Mouse (Mus musculus) forebrain, embryonic 10.5 days (tissue): ENCODE data around the gene Trub1. TPM values are rescaled to one million over a fixed set of nuclear protein-coding genes. Genes with fewer than 3 reads are reported as not detected.

Source experiments
- DNase-seq: peaks from one replicate; pipeline ENCODE4 v3.0.0-alpha.2; 2017; ENCODE audit warnings: low spot score; ENCODE audit errors: extremely low spot score
- H3K27ac ChIP-seq: fragments of 300-500 bp; sonication (generic); 2 replicates; pipeline ENCODE4 v1.5.1; 2016; ENCODE audit warnings: mild to moderate bottlenecking
- H3K27me3 ChIP-seq: fragments of 300-500 bp; sonication (generic); 2 replicates; pipeline ENCODE4 v1.6.1; 2016; ENCODE audit warnings: mild to moderate bottlenecking; ENCODE audit not compliant: poor library complexity, severe bottlenecking
- H3K36me3 ChIP-seq: fragments of 300-500 bp; sonication (generic); replicated peaks from 2 replicates; pipeline ENCODE4 v1.6.1; 2016; ENCODE audit warnings: mild to moderate bottlenecking, moderate library complexity
- H3K4me1 ChIP-seq: fragments of 300-500 bp; sonication (generic); 2 replicates; pipeline ENCODE4 v1.6.1; 2016
- H3K4me3 ChIP-seq: fragments of 300-500 bp; sonication (generic); 2 replicates; pipeline ENCODE4 v1.5.1; 2016; ENCODE audit warnings: mild to moderate bottlenecking, moderate library complexity
- H3K9me3 ChIP-seq: fragments of 300-500 bp; sonication (generic); 2 replicates; pipeline ENCODE4 v1.6.1; 2016; ENCODE audit warnings: mild to moderate bottlenecking, moderate library complexity
- WGBS: fragments of 180-500 bp; shearing (Covaris S2); methylation state at CpG from one replicate; pipeline ENCODE4 v1.1.7; 2016; 5-methylcytosine and 5-hydroxymethylcytosine counted together
- polyA plus RNA-seq: library from polyadenylated mRNA; unstranded; fragments of >200 nt; fragmentation: Nextera tagmentation; extraction: Ambion mirVana; gene quantifications from 2 replicates; pipeline ENCODE4 v1.2.1, GENCODE M21; 2016

The Trub1 gene
- polyA plus RNA-seq, 1 experiment from 2014 or later, result 23.4 TPM

DNA sequence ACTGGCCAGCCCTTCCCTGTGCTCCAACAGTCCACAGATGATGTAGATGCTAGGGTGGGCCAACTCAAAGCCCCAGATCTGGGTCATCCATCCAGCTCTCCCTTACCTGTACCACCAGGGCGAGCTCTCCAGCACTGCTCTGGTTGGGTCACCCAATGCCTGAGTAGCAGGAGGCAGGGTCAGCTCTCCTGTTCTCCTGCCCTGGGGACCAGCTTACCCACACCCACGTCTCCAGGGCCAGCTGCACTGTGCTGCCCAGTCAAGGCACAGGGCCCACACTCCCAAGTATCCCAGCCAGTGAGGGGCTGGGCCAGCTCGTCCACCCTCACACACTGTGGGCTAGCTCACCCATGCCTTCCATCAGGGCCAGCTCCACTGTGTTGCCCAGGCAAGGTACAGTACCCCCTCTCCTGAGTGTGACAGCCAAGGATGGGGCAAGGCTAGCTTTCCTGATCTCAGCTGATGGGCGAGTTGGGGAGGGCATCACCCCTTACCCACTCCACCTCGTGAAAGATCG lies 29.1 kb downstream of the Trub1 start:
- H3K4me3 ChIP-seq, result no peak overlapping the region
- H3K9me3 ChIP-seq, result peaks cover 5% of the 10 kb centered on the region; the same call in 1 of the 2 replicates
- peaks cover 35% of the 10 kb centered on the region for H3K36me3 ChIP-seq
- no peak overlapping the region for H3K27ac ChIP-seq
- 88% methylated on average over 6 of the region's 6 CpGs for WGBS
- no peak for DNase-seq
- no peaks in the 10 kb centered on the region for H3K27me3 ChIP-seq
- H3K4me1 ChIP-seq, result no peaks in the 10 kb centered on the region

DNA sequence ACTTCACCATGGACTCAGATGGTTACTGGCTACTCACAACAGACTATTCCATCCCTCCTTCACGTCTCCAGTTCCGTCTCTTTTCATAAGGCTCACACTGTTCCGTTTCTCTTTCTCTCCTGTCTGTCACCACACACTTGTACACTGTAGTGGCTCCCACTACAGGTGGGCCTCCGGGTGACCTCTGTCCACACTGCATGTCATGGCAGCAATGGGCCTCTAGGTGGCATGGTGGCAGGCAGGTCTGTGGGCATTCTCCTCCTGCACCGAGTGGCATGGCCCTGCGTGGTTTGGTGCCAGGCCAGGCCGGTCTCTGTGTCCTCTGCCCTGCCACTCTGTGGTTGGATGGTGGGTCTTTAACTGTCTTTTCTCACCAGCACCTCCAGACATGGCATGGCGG lies 30.1 kb downstream of the Trub1 start:
- H3K36me3 ChIP-seq, result peaks cover 38% of the 10 kb centered on the region
- no peak overlapping the region for H3K4me3 ChIP-seq
- no peaks in the 10 kb centered on the region for H3K27me3 ChIP-seq
- 88% methylated on average over 8 of the region's 8 CpGs for WGBS
- H3K9me3 ChIP-seq, result peaks cover 5% of the 10 kb centered on the region; the same call in 1 of the 2 replicates
- H3K27ac ChIP-seq, result 0 out of 2 replicates have a peak overlapping the region, but pooled peaks have one; percentile 35
- DNase-seq, result no peak
- H3K4me1 ChIP-seq, result no peaks in the 10 kb centered on the region

DNA sequence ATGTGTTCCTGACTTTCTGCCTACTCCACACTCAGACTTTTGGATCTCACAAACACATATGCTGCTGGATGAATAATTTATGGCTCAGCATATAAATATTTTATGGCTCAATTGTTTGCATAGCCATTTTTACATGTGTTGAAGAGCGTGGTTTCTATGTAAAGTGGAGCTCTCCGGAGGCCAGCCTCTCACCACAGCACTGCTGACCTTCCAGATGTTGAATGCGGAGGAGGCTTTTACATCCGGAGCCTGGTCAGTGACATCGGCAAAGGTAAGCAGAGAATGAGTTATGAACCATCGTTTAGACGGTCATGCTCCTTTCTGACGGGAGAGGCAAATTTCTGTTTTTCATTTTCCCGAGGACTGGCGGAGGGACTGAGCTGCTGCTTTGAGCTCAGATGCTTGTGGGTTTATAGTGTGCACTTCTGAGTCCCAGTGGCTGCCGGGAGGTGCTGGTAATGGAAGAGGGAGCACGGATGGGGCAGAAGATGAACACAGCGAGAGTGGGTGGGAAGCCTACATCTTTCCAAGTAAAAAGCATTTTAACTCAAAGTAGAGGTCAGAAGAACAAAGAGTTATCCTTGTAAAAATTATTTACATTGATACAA lies 34.4 kb downstream of the Trub1 start:
- 94% methylated on average over 13 of the region's 13 CpGs for WGBS
- DNase-seq, result no peak
- H3K9me3 ChIP-seq, result peaks cover 5% of the 10 kb centered on the region; the same call in 1 of the 2 replicates
- no peaks in the 10 kb centered on the region for H3K27me3 ChIP-seq
- peaks cover 38% of the 10 kb centered on the region for H3K36me3 ChIP-seq
- no peaks in the 10 kb centered on the region for H3K4me1 ChIP-seq
- no peak overlapping the region for H3K4me3 ChIP-seq
- no peak overlapping the region for H3K27ac ChIP-seq

DNA sequence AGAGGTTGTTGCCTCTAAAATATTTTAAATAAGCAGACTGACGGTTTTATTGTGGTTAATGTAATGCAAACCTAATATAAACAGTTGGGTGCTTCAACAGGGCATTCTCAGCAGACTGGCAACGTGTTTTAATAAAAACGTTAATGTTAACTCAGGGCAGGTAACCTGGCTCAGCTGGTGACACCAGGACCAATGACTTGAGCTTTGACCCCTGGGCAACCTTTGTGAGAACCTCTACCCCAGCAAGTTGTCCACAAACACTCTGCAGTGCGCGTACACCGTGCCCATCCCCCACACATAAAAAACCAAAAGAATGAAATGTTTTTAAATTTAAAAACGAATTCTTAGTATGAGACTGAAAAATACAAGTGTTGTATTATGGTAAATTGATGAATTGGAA lies 36.8 kb downstream of the Trub1 start:
- Histone ChIP-seq H3K36me3 (peaks cover 24% of the 10 kb centered on the region), H3K27ac (no peak overlapping the region), H3K4me1 (no peaks in the 10 kb centered on the region), H3K9me3 (no peaks in the 10 kb centered on the region), H3K27me3 (no peaks in the 10 kb centered on the region), H3K4me3 (no peak overlapping the region)
- 86% methylated on average over 7 of the region's 7 CpGs for WGBS
- no peak for DNase-seq

DNA sequence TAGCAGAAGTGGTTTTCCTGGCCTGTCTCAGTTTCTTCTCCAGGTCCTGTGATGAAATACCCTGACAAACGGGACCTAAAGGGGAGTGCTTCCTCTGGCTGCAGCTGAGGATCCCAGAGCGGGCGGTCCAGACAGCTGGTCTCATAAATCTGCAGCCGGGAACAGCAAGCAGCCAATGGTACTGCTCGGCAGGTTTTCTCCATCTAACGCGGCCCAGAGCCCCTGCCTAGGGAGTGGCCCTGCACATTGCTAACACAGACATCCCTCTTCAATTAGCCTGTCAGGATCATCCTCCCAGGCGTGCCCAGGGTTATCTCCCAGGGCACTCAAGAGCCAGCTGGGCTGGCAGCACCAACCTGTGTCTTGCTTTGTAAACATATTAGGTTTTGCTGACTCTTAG lies 38.3 kb downstream of the Trub1 start:
- Histone ChIP-seq H3K4me3 (no peak overlapping the region), H3K27ac (no peak overlapping the region), H3K4me1 (no peaks in the 10 kb centered on the region), H3K36me3 (peaks cover 10% of the 10 kb centered on the region), H3K9me3 (no peaks in the 10 kb centered on the region), H3K27me3 (no peaks in the 10 kb centered on the region)
- 58% methylated on average over 8 of the region's 8 CpGs for WGBS
- no peak for DNase-seq

DNA sequence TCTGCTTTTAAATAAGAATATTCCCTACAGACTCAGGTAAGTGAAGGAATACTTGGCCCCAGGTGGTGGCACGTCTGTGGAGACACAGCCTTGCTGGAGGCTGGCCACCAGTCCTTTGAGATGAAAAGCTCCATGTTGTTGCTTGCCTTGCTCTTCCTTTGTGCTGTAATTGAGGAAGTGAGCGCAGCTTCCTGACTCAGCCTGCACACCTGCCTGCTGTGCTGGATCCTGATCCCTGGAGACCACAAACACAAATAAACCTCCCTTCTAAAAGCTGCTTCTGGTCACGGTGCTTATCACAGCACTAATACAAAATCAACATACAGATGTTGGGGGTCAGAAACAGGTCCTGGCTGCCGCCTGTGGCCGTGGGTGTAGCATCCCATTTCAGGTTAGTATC lies 41.3 kb downstream of the Trub1 start:
- H3K4me3 ChIP-seq, result no peak overlapping the region
- no peaks in the 10 kb centered on the region for H3K9me3 ChIP-seq
- H3K27ac ChIP-seq, result no peak overlapping the region
- no peak for DNase-seq
- no peaks in the 10 kb centered on the region for H3K27me3 ChIP-seq
- 85% methylated on average over 5 of the region's 5 CpGs for WGBS
- H3K4me1 ChIP-seq, result peaks cover 10% of the 10 kb centered on the region
- H3K36me3 ChIP-seq, result peaks cover 3% of the 10 kb centered on the region; the same call in 1 of the 2 replicates

DNA sequence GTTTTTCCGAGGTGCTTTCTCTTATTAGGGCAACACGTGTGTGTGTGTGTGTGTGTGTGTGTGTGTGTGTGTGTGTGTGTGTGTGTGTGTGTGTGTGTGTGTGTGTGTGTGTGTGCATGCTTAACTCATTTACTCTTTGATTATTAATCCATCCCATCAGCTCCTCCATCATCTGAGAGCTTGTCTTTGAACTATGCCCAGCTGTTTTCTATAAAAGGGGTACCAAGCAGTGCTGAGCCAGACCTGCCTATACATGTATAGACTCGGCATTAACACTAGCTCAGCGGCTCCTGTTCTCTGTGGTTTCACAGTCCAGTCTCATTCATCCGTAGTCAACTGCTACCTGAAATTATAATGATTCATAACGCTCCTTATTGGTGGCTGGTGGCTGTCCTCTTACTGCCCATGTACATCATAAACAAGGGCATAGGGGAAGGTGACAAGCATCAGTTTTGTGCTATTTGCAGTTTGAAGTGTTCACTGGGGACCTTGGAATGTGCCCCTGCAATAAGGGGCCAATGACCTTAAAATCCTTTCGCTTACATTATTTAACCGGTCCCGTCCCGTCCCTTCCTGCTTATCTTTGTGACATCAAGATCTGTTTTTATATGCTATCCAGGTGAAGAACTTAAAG lies 45.5 kb downstream of the Trub1 start:
- WGBS, result 68% methylated on average over 10 of the region's 10 CpGs
- Histone ChIP-seq H3K9me3 (0 out of 2 replicates have a peak, but pooled peaks cover 2% of the 10 kb centered on the region), H3K27ac (no peak overlapping the region; the same call in 1 of the 2 replicates), H3K4me1 (peaks cover 13% of the 10 kb centered on the region), H3K27me3 (no peaks in the 10 kb centered on the region), H3K4me3 (no peak overlapping the region), H3K36me3 (no peaks in the 10 kb centered on the region; the same call in 1 of the 2 replicates)
- DNase-seq, result no peak

DNA sequence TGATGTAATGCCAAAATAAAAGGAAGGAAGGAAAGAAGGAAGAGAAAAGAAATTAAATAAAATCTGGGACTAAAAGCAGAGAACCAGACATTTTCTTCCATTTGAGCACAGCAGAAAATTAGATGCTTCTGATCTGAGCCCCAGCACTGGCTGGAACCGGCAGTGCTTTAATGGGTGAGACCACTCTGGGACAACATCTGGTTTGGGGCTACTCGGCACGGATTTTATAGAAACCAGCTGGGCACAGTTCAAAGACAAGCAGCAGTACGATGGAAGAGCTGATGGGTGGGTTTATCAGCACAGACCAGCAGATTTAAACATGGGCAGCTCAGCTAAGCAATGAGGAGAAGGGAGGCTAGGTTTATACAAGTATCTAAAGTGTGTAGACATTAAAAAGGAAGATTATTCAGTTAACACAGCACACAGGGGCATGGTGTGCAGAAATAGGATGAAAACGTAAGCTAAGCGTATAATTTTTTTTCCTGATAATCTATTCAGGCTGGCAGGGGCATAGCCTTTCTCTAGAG lies 46.2 kb downstream of the Trub1 start:
- no peaks in the 10 kb centered on the region; the same call in 1 of the 2 replicates for H3K36me3 ChIP-seq
- peak; percentile 38 for DNase-seq
- 0 out of 2 replicates have a peak, but pooled peaks cover 2% of the 10 kb centered on the region for H3K9me3 ChIP-seq
- no peaks in the 10 kb centered on the region for H3K27me3 ChIP-seq
- 76% methylated on average over 6 of the region's 6 CpGs for WGBS
- H3K4me3 ChIP-seq, result no peak overlapping the region
- peaks cover 16% of the 10 kb centered on the region for H3K4me1 ChIP-seq
- no peak overlapping the region; the same call in 1 of the 2 replicates for H3K27ac ChIP-seq

DNA sequence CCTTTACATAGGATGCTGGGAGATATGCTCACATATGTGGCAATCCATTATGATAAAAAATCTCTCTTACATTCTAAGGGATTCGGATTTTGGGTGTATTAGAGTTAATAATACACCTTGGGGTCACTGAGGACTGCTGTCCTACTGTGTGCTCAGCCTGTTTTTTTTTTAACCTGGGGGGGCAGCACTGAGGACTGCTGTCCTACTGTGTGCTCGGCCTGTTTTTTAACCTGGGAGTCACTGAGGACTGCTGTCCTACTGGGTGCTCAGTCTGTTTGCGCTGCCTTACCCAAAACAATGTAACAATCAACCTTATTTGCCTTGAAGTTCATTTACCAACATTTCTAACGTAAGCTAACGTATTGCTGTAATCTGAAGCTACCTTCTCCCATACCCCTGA lies 47.5 kb downstream of the Trub1 start:
- WGBS, result 93% methylated on average over 5 of the region's 5 CpGs
- H3K27me3 ChIP-seq, result no peaks in the 10 kb centered on the region
- 0 out of 2 replicates have a peak, but pooled peaks cover 2% of the 10 kb centered on the region for H3K9me3 ChIP-seq
- no peak overlapping the region for H3K4me3 ChIP-seq
- no peak overlapping the region for H3K27ac ChIP-seq
- H3K36me3 ChIP-seq, result no peaks in the 10 kb centered on the region
- H3K4me1 ChIP-seq, result peaks cover 20% of the 10 kb centered on the region
- DNase-seq, result no peak

DNA sequence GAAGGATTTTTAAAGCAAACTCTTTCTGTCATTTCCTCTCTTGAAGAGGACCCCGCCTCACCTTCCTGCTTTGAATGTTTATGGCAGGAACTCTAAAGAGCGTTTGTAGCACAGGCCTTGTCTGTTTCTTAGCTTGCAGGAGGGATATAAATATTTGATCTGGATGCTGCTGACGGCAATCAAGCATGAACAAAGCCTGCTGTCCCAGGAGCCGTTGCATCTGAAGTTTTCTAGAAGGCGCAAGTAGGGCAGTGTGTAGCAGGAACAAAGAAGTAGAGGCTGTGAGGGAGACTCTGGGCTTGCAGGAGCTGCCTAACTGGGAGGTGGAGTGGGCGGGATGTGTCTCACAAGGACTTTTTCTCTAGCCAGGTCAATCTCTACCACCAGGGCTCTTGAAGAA lies 50.4 kb downstream of the Trub1 start:
- H3K4me1 ChIP-seq, result peaks cover 19% of the 10 kb centered on the region
- DNase-seq, result no peak
- H3K9me3 ChIP-seq, result 0 out of 2 replicates have a peak, but pooled peaks cover 2% of the 10 kb centered on the region
- no peaks in the 10 kb centered on the region for H3K36me3 ChIP-seq
- H3K27ac ChIP-seq, result peak overlapping the region; percentile 12; the same call in 1 of the 2 replicates
- no peak overlapping the region for H3K4me3 ChIP-seq
- 81% methylated on average over 6 of the region's 6 CpGs for WGBS
- H3K27me3 ChIP-seq, result no peaks in the 10 kb centered on the region

DNA sequence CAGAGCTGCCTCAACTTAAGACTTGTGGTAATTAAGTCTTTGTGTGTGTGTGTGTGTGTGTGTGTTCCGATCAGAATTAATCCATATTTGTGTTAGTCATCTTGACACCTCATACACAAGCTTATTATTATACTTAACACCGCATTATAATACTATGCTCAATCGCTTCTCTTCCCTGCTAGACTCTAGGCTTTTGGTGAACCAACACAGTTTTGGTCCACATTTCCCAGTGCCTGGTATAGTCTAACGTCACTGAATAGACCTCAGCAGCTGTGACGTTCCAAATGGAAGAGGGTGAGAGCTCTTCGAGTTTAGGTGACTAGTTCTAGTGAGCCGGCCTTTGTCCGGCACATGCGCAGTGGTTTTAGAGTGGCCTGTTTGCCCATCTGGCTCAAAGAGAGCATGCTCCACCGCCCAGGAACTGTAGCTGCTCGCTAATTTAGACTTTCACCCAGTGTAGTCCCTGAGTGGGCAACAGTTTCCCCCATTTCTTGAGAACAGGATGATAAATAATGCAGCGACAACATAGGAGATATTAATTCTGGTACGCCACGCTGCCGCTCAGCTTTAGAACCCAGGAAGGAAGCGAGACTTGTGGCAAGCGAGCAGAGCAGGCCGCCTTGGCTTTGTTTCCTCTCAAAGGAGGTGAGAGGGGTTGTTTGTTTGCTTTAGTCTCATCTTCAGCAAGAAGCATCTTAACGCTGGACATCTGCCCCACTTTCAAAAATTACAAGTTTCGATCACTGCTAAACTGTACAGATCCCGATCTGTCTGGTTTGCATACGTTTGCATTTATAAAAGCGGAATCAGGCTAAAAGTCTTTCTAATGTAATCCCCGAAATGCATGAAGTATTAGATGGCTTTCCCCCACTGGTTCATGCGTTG lies 52.6 kb downstream of the Trub1 start:
- Histone ChIP-seq H3K27me3 (no peaks in the 10 kb centered on the region), H3K4me1 (peaks cover 21% of the 10 kb centered on the region), H3K36me3 (no peaks in the 10 kb centered on the region), H3K27ac (peak overlapping the region; percentile 44; the same call in 1 of the 2 replicates), H3K4me3 (no peak overlapping the region), H3K9me3 (no peaks in the 10 kb centered on the region)
- no peak for DNase-seq
- 86% methylated on average over 25 of the region's 25 CpGs for WGBS

DNA sequence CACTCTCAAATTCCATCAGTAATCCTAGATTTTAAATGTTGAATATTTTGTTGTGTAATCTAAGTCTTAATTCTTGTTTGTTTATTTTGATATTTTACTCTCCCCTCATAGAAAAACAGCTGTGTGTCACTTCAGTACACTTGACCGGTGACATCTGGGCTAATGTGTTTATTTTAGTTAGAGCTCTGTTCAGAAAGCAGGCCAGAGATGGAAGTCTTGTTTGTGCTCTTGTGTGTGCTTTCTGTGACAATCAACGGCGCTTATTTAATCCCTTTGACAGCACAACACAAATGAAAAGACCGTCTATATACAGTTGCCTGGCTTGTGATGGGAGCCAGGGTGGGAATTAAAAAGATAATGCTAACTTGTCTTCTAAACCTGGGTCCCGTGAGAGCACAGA lies 53.9 kb downstream of the Trub1 start:
- Histone ChIP-seq H3K27me3 (no peaks in the 10 kb centered on the region), H3K4me1 (peaks cover 21% of the 10 kb centered on the region), H3K4me3 (no peak overlapping the region), H3K27ac (no peak overlapping the region), H3K36me3 (no peaks in the 10 kb centered on the region), H3K9me3 (no peaks in the 10 kb centered on the region)
- DNase-seq, result no peak
- WGBS, result 73% methylated on average over 5 of the region's 5 CpGs
